Mouse (Mus musculus) megakaryocyte, embryonic 14.5 days (primary cell): ENCODE results near the gene Ccdc63.

Source experiments
- FLI1 ChIP-seq: IDR thresholded peaks from 2 replicates; pipeline ENCODE4 v1.6.1; 2012; ENCODE audit warnings: low read length, inconsistent platforms, mixed read lengths
- GATA1 ChIP-seq: IDR thresholded peaks from 3 replicates; pipeline ENCODE4 v1.6.1; 2012; ENCODE audit warnings: mixed read lengths, low read length, inconsistent platforms, borderline replicate concordance

GRCm38 (mm10) chr5:122140723-122141122 is at the start of gene Ccdc63:
- TF ChIP-seq GATA1 (no peak), FLI1 (no peak)
